Mouse (Mus musculus) gastrocnemius, postnatal 4 days (tissue): ENCODE measurements around the gene Tmem222. TPM values are rescaled to one million over a fixed set of nuclear protein-coding genes. Genes with fewer than 3 reads are reported as not detected.

Experiments
- DNase-seq, 2 experiments: peaks; one replicate each; pipeline ENCODE4 v3.0.0; 2021 to 2022; ENCODE audit warnings: low spot score in 2 of 2, mixed read lengths in 2 of 2
- total RNA-seq, 2 experiments: library from RNA; stranded (reverse); gene quantifications; 2 replicates each; pipeline ENCODE4 v1.2.3; 2021

The Tmem222 gene
- total RNA-seq, 2 experiments from 2014 or later: 28.7 to 29.1 TPM

DNA sequence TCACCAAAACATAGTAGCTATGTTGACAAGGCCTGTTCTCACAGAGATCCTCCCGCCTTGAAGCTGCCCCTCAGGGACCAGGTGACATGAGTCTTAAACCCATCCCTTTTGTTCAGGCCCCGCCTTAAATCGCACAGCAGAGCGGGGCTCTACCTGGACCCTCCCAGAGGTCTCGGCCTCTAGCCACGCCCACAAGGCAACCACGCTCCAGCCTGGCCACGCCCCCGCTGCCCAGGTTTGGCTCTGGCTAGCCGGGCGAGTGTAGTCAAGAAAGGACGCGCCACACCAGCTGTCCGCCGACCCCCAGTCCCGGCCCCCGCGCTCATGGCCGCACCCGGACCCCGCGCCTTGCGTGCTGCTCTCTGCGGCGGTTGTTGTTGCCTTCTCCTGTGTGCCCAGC lies 56.9 kb downstream of the Tmem222 start:
- peak in 1 of 2 experiments; percentile 7 for DNase-seq

DNA sequence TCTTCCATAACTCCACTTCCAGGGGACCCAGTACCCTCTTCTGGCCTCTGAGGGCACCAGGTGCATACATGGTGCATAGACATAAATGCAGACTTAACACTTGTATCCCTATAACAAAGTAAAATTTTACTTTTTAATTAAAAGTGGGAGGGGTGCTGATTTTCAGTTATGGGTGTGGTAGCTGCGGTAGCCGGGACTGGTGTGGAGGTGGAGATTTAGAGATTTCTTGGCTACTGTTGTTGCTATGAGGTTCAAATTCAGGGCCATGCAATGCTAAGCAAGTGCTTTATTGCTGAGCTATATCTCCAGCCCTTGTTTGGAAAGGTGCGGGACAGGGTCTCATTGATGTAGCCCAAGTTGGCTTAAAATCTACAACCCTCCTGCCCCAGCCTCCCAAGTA lies 58.8 kb downstream of the Tmem222 start:
- no peak for DNase-seq

DNA sequence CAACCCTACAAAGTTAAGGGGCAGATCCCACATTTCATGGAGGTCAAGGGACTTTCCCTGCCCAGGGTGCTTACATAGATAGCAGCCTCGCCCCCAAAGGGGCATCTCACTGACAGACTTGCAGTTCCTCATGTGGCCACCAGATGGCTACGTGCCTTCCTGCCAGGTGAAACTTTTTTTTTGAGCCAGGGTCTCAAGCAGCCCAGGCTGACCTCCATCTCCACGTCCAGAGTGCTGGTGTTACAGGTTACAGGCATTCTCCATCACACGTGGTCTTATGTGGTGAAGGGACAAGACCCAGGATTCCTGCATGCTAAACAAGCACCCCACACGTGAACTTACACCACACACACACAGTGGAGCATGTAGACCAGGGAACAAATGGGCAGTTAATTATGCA lies 60.0 kb downstream of the Tmem222 start:
- peak in 1 of 2 experiments; percentile 65 for DNase-seq

Other genes starting within 250 kb of the Tmem222 start
- 100 to 1,000 TPM; 110 TPM for gene Wasf2, start 147.3 kb downstream of the Tmem222 start, total RNA-seq
- gene Cd164l2, start 65.7 kb downstream of the Tmem222 start, total RNA-seq: under 1 TPM in 1 of 2 experiments, not detected in 1; 0.74 TPM
- not detected for gene Gpr3, start 65.3 kb downstream of the Tmem222 start, total RNA-seq
- gene Map3k6, start 37.0 kb downstream of the Tmem222 start, total RNA-seq: 1 to 10 TPM; 2.3 to 2.6 TPM
- 1 to 10 TPM; 1.0 TPM for gene Sytl1, start 14.7 kb downstream of the Tmem222 start, total RNA-seq
- 10 to 100 TPM; 43.1 to 45.0 TPM for gene Wdtc1, start 75.7 kb upstream of the Tmem222 start, total RNA-seq
- gene Slc9a1, start 91.9 kb upstream of the Tmem222 start, total RNA-seq: 10 to 100 TPM; 24.1 to 24.4 TPM
- under 1 TPM; 0.57 to 0.74 TPM for gene Tent5b, start 202.3 kb upstream of the Tmem222 start, total RNA-seq
- gene Trnp1, start 220.8 kb upstream of the Tmem222 start, total RNA-seq: 1 to 10 TPM; 3.4 to 4.6 TPM
- not detected for gene Kdf1, start 241.2 kb upstream of the Tmem222 start, total RNA-seq